ENCODE assay signal across 8 mouse cellular contexts in genomic region chr1:107589691-107590470, GRCm38 (mm10). TPM values are rescaled to one million over a fixed set of nuclear protein-coding genes. Genes with fewer than 3 reads are reported as not detected.
A peak's percentile ranks its signal among the peaks of the same experiment; 100 is the strongest.
DNase-seq lines count a peak whose midpoint lies in the region; ATAC-seq lines count a peak whose summit lies in the region.

Gene Serpinb8, plus strand, starts transcription at chr1:107590006.

- DNase-seq in R1 (ENCODE audit: low read depth, low spot score) = peak; percentile 34
- DNase-seq in brain, adult 2 months (ENCODE audit: low read depth, low spot score) = peak; percentile 98
- peak; percentile 31 to 45 for DNase-seq in heart, postnatal 14 days
- DNase-seq in left cerebral cortex, adult 11 months (ENCODE audit: low spot score) = peak; percentile 46
- no peak for DNase-seq in c-Kit-positive CD71-positive TER-119-positive erythroid progenitor cells, embryonic 14.5 days (ENCODE audit: low spot score)

- intact Hi-C loops in heart, postnatal 14 days (cut with DNase I) = no loop called here

- ATAC-seq in frontal cortex, adult (ENCODE audit: low TSS enrichment) = peak; percentile 92
- ATAC-seq in megakaryocyte-erythroid progenitor cell, adult 5-6 weeks (replicated peaks; ENCODE audit: low FRiP score, low TSS enrichment, poor library complexity, severe bottlenecking) = 0 out of 2 replicates have a peak, but pooled peaks have one; percentile 30
- ATAC-seq in inflammation-experienced regulatory T-cells, adult 6 months = no peak

RNA-seq across cellular contexts. Expression of gene Serpinb8, which starts in this region (rescaled TPM):
- 1 to 10 TPM; 2.6 to 3.1 TPM for total RNA-seq in heart, postnatal 14 days (2021)
- not detected in 2 replicates for total RNA-seq in megakaryocyte-erythroid progenitor cell, adult 5-6 weeks (2014; fragmentation: Nextera tagmentation)
- 0.15 TPM in 1 of 2 replicates, not detected in the other for total RNA-seq in megakaryocyte-erythroid progenitor cell, adult 5-6 weeks (2017)
- under 1 TPM in 1 of 3 experiments, not detected in 2; 0.89 TPM for polyA plus RNA-seq in inflammation-experienced regulatory T-cells, adult 6 months (2017; shearing (Covaris generic))

Comparison
In these comparisons a context has a peak if more than half of its experiments do, and no peak if none do; other contexts are left out.
1. Peak in ATAC-seq in megakaryocyte-erythroid progenitor cell, adult 5-6 weeks; RNA of the gene not detected or under 1 TPM.